Mouse (Mus musculus): ENCODE results near the gene Vmn1r75.

The Vmn1r75 gene

GRCm38 (mm10) chr7:11874330-11874729, at the start of gene Vmn1r75:
Gene Vmn1r75, plus strand, starts transcription at chr7:11874630.
- no peak for DNase-seq (ENCODE audit: extremely low spot score)

GRCm38 (mm10) chr7:11833680-11834079, 40.8 kb upstream of the Vmn1r75 start, which contains the start of gene Vmn1r74:
Gene Vmn1r74, plus strand, starts transcription at chr7:11833980.
- DNase-seq (ENCODE audit: extremely low spot score): no peak

Data from embryo, embryonic 9.5 days (tissue).